Mouse (Mus musculus) splenic B cell, adult 2 months (primary cell): ENCODE data around the gene Proser1.

ENCODE experiments used
- DNase-seq: peaks from one replicate; pipeline ENCODE4 v3.0.0-alpha.2; 2011; ENCODE audit warnings: low read depth, low spot score
- H3K27me3 ChIP-seq: 2 replicates; pipeline ENCODE4 v1.6.1; 2012; ENCODE audit warnings: mild to moderate bottlenecking, low read length, moderate library complexity, mixed read lengths; ENCODE audit not compliant: control insufficient read depth, poor library complexity, insufficient read depth, severe bottlenecking
- H3K36me3 ChIP-seq: 2 replicates; pipeline ENCODE4 v1.6.1; 2012; ENCODE audit warnings: mild to moderate bottlenecking, low read length, moderate library complexity, mixed read lengths; ENCODE audit not compliant: control insufficient read depth, poor library complexity, insufficient read depth, severe bottlenecking

Gene Proser1

GRCm38 (mm10) chr3:53463046-53463764, at the start of gene Proser1, which contains the start of gene Nhlrc3:
Gene Proser1, plus strand, starts transcription at chr3:53463666.
Gene Nhlrc3, minus strand, starts transcription at chr3:53463332.
- peak; percentile 98 for DNase-seq

DNA sequence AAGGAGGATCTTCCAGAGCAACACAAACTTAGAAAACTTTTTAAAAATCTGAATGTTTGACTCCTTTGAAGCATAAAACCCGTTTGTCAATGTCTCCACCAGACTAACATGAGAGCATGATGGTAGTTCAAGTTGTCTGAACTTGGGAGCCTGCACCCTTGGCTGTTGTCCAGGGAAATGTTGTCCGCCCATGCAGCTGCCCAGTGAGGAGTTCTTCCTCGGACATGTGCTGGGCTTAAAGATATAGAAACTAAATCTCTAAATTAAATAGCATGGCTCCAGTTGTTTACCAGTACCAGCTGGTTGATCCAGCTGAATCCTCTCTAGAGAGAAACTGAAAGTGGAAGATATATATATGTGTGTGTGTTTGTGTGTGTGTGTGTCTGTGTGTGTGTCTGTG, 49.5 kb upstream of the Proser1 start:
- DNase-seq = no peak
- no peaks in the 10 kb centered on the region for H3K27me3 ChIP-seq
- no peaks in the 10 kb centered on the region for H3K36me3 ChIP-seq

More at GRCm38 (mm10) chr3:53463046-53463764, at the start of gene Proser1, which contains the start of gene Nhlrc3:
- Histone ChIP-seq H3K27me3 (no peaks in the 10 kb centered on the region), H3K36me3 (no peaks in the 10 kb centered on the region)

GRCm38 (mm10) chr3:53416036-53416506, 47.4 kb upstream of the Proser1 start:
- DNase-seq = no peak
- Histone ChIP-seq H3K27me3 (no peaks in the 10 kb centered on the region), H3K36me3 (no peaks in the 10 kb centered on the region)

DNA sequence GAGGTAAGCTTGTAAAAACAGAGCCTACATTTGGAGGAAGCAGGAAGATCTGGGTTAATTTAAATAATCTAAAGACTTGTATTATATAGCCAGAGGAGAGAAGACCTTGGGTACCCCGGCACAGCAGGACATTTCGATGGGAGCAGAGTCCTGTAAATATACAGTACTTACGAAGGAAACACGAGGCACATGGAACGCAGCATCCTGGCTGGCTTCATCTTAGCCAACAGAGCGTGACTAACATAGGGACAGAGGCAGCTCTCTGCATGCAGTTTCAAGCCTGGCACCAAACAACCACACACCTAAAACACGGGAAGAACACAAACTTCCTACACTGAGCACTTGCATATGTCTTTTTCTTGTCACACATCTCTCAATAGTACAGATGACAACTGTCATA, 45.8 kb upstream of the Proser1 start:
- no peaks in the 10 kb centered on the region for H3K36me3 ChIP-seq
- no peaks in the 10 kb centered on the region for H3K27me3 ChIP-seq
- DNase-seq = no peak

- Histone ChIP-seq H3K36me3 (no peaks in the 10 kb centered on the region), H3K27me3 (no peaks in the 10 kb centered on the region)
- no peak for DNase-seq
Observed at GRCm38 (mm10) chr3:53421656-53422055, 41.8 kb upstream of the Proser1 start.

GRCm38 (mm10) chr3:53422691-53423090, 40.8 kb upstream of the Proser1 start:
- H3K36me3 ChIP-seq = no peaks in the 10 kb centered on the region
- DNase-seq = no peak
- no peaks in the 10 kb centered on the region for H3K27me3 ChIP-seq

GRCm38 (mm10) chr3:53423576-53423975, 39.9 kb upstream of the Proser1 start:
- no peak for DNase-seq
- no peaks in the 10 kb centered on the region for H3K36me3 ChIP-seq
- no peaks in the 10 kb centered on the region for H3K27me3 ChIP-seq

- Histone ChIP-seq H3K27me3 (no peaks in the 10 kb centered on the region), H3K36me3 (no peaks in the 10 kb centered on the region)
- peak; percentile 15 for DNase-seq
Observed at GRCm38 (mm10) chr3:53434610-53435009, 28.9 kb upstream of the Proser1 start.

- H3K27me3 ChIP-seq = no peaks in the 10 kb centered on the region
- no peak for DNase-seq
- H3K36me3 ChIP-seq = no peaks in the 10 kb centered on the region
Observed at GRCm38 (mm10) chr3:53436550-53436949, 26.9 kb upstream of the Proser1 start.

GRCm38 (mm10) chr3:53445540-53445939, 17.9 kb upstream of the Proser1 start:
- Histone ChIP-seq H3K27me3 (no peaks in the 10 kb centered on the region), H3K36me3 (0 out of 2 replicates have a peak, but pooled peaks cover 3% of the 10 kb centered on the region)
- no peak for DNase-seq

- DNase-seq = no peak
- Histone ChIP-seq H3K36me3 (0 out of 2 replicates have a peak, but pooled peaks cover 3% of the 10 kb centered on the region), H3K27me3 (no peaks in the 10 kb centered on the region)
Observed at GRCm38 (mm10) chr3:53446801-53447200, 16.7 kb upstream of the Proser1 start.

- peak; percentile 83 for DNase-seq
- no peaks in the 10 kb centered on the region for H3K27me3 ChIP-seq
- H3K36me3 ChIP-seq = 0 out of 2 replicates have a peak, but pooled peaks cover 3% of the 10 kb centered on the region
Observed at GRCm38 (mm10) chr3:53448208-53448607, 15.3 kb upstream of the Proser1 start.

GRCm38 (mm10) chr3:53450666-53451065, 12.8 kb upstream of the Proser1 start:
- peaks cover 6% of the 10 kb centered on the region; the same call in 1 of the 2 replicates for H3K36me3 ChIP-seq
- H3K27me3 ChIP-seq = no peaks in the 10 kb centered on the region
- no peak for DNase-seq

DNA sequence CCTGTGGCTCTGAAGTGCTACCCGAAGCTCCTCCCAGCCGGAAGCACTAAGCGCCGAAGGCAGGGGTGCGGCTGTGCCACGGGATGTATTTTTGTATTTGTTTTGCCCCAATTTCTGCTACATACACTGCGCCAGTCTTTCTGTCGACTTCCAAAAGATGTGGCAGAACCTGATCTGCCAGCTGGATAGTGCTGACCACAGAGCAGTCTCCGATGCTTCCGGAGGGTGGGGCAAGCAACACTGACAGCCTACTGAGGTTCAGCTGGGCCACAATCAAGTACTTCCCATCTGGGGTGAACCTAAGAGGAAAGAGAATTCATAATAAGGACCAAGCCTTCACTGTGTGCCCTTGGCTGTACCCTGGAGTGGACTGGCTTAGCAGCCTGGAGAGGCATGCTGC, 11.1 kb upstream of the Proser1 start:
- H3K36me3 ChIP-seq = peaks cover 3% of the 10 kb centered on the region; the same call in 1 of the 2 replicates
- no peak for DNase-seq
- no peaks in the 10 kb centered on the region for H3K27me3 ChIP-seq

DNA sequence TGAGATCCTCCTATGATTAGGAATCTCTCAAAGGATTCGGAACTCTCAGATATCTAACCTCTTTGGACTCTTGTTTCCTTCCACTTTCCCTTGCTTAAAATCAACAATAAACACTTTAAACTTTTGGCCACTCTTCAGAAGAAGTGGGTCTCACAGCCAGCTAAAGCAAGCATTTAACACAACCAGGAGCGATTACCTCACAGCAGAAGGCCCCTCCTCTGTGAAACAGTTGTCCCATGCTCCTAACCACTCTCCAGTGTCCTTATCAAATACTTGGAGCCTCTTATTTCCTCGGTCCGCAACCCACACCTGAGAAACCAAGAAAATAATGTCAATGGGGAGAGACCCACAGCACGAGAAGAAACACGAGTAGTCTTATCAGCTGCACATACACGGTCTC, 10.1 kb upstream of the Proser1 start:
- Histone ChIP-seq H3K36me3 (peaks cover 5% of the 10 kb centered on the region; the same call in 1 of the 2 replicates), H3K27me3 (no peaks in the 10 kb centered on the region)
- no peak for DNase-seq
